Mouse (Mus musculus) A20 (cell line): Measurements from ENCODE around the gene Kmt2e.

Experiments used
- DNase-seq: peaks from one replicate; pipeline ENCODE4 v3.0.0-alpha.2; 2011; ENCODE audit warnings: low read depth, low spot score

Gene Kmt2e

GRCm38 (mm10) chr5:23432708-23433645 lies 1.3 kb upstream of the Kmt2e start:
- DNase-seq = peak; percentile 99

GRCm38 (mm10) chr5:23434598-23435481 lies 599 bp downstream of the Kmt2e start:
- peak; percentile 85 for DNase-seq

- peak; percentile 61 for DNase-seq
Observed at GRCm38 (mm10) chr5:23435482-23436125, 1.4 kb downstream of the Kmt2e start.

- DNase-seq = peak; percentile 58
Observed at GRCm38 (mm10) chr5:23436735-23437134, 2.5 kb downstream of the Kmt2e start.

- DNase-seq = no peak
Observed at GRCm38 (mm10) chr5:23439857-23440256, 5.6 kb downstream of the Kmt2e start.

GRCm38 (mm10) chr5:23440572-23440971 lies 6.3 kb downstream of the Kmt2e start:
- DNase-seq = no peak

GRCm38 (mm10) chr5:23441916-23442315 lies 7.7 kb downstream of the Kmt2e start:
- DNase-seq = peak; percentile 38

GRCm38 (mm10) chr5:23444411-23444810 lies 10.2 kb downstream of the Kmt2e start:
- no peak for DNase-seq

- peak; percentile 49 for DNase-seq
Observed at GRCm38 (mm10) chr5:23453561-23453960, 19.3 kb downstream of the Kmt2e start.

- no peak for DNase-seq
Observed at GRCm38 (mm10) chr5:23461688-23462087, 27.4 kb downstream of the Kmt2e start.

GRCm38 (mm10) chr5:23464247-23464646 lies 30.0 kb downstream of the Kmt2e start:
- no peak for DNase-seq

GRCm38 (mm10) chr5:23464743-23465142 lies 30.5 kb downstream of the Kmt2e start:
- DNase-seq = no peak

GRCm38 (mm10) chr5:23466546-23466945 lies 32.3 kb downstream of the Kmt2e start:
- DNase-seq = no peak

GRCm38 (mm10) chr5:23473098-23473873 lies 39.0 kb downstream of the Kmt2e start:
- peak; percentile 22 for DNase-seq

GRCm38 (mm10) chr5:23483811-23484210 lies 49.6 kb downstream of the Kmt2e start:
- no peak for DNase-seq

- DNase-seq = no peak
Observed at GRCm38 (mm10) chr5:23489231-23489630, 55.0 kb downstream of the Kmt2e start.

GRCm38 (mm10) chr5:23490797-23491196 lies 56.6 kb downstream of the Kmt2e start:
- no peak for DNase-seq

GRCm38 (mm10) chr5:23496396-23496795 lies 62.2 kb downstream of the Kmt2e start:
- DNase-seq = no peak

- no peak for DNase-seq
Observed at GRCm38 (mm10) chr5:23496933-23497332, 62.7 kb downstream of the Kmt2e start.

- DNase-seq = no peak
Observed at GRCm38 (mm10) chr5:23497920-23498319, 63.7 kb downstream of the Kmt2e start.

- no peak for DNase-seq
Observed at GRCm38 (mm10) chr5:23499257-23499656, 65.0 kb downstream of the Kmt2e start.
